Comparison of ENCODE assay signal across 14 mouse cellular contexts in the genomic region with DNA sequence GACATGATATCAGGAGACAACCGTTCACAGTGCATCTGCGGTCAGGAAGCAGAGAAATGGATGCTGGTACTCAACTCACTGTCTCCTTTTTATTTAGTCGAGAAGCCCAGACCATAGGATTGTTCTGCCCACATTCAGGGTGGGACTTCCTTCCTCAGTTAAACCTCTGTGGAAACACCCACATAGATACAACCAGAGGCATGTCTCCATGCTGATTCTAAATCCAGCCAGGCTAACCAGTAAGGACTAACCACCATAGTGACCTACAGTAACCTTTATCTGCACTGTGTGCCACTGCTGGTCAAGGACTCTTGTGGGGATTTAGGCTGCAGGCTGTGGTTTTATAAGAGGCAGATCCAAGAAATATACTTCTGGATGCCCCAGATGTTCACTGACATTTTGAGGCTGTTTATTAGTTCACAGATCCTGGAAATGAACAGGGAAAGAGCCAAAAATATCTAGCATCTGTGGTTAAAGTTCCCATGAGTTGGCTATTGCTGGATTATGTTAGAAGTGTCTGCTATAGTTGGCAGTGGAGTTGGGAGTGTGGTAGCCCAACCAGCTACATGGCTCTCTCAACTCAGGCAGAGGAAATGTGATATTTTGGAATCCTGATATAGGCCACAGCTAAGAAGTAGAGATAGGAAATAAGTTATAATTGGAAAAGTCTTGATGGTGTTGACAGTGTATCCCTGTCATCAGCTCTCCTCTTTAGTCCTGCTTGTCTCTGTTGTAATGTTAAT.
DNase-seq lines count a peak whose midpoint lies in the region; ATAC-seq and TF ChIP-seq lines count a peak whose summit lies in the region.
"Had no signal": no experiment of that assay in that cellular context is flagged by ENCODE, and none has a peak within 500 bp of the region (broad histone marks: within the 10 kb centered on the region; RNA-seq: fewer than 3 reads in every experiment).

No protein-coding gene starts in this region.

- no peak for TF ChIP-seq POLR2A in myocyte (IDR thresholded peaks at IDR 0.05; ENCODE audit: insufficient read length, low read depth)

- H3K4me2 ChIP-seq in hindbrain, postnatal 0 days (ENCODE audit: low read depth, low read length) = no peak overlapping the region
- no peak overlapping the region for H3K4me2 ChIP-seq in hindbrain, embryonic 11.5 days (replicated peaks; ENCODE audit: low read depth, low read length)
- peak overlapping the region; percentile 53 for H3K4me2 ChIP-seq in myocyte (ENCODE audit: low read depth)

- H3K4me3 ChIP-seq in hindbrain, postnatal 0 days (ENCODE audit: low read length) = no peak overlapping the region
- no peak overlapping the region for H3K4me3 ChIP-seq in hindbrain, embryonic 11.5 days (ENCODE audit: low read depth, low read length)
- no peak overlapping the region for H3K4me3 ChIP-seq in myocyte
- H3K4me3 ChIP-seq: hindbrain, embryonic 10.5 days had no signal

- H3K79me2 ChIP-seq in myocyte (ENCODE audit: control insufficient read depth, insufficient read depth) = no peaks in the 10 kb centered on the region

- H3K9ac ChIP-seq in hindbrain, postnatal 0 days (replicated peaks; ENCODE audit: low read length) = no peak overlapping the region
- H3K9ac ChIP-seq in hindbrain, embryonic 11.5 days (ENCODE audit: low read depth, low read length) = no peak overlapping the region

- TF ChIP-seq CTCF in hindbrain, postnatal 0 days (IDR thresholded peaks at IDR 0.05; ENCODE audit: low read depth) = no peak

- peaks cover 11% of the 10 kb centered on the region; the same call in 1 of the 2 replicates for H3K4me1 ChIP-seq in hindbrain, postnatal 0 days (ENCODE audit: insufficient read depth, low read length)
- H3K4me1 ChIP-seq in hindbrain, embryonic 11.5 days (replicated peaks; ENCODE audit: control insufficient read depth, insufficient read depth, low read length) = no peaks in the 10 kb centered on the region

- no peak overlapping the region for H3ac ChIP-seq in myocyte (ENCODE audit: control insufficient read depth, insufficient read length)

- H3K27ac ChIP-seq in hindbrain, postnatal 0 days = peak overlapping the region; percentile 28; the same call in 1 of the 2 replicates
- H3K27ac ChIP-seq in hindbrain, embryonic 11.5 days (ENCODE audit: low read depth, low read length) = no peak overlapping the region
- H3K27ac ChIP-seq: hindbrain, embryonic 10.5 days had no signal

- H3K27me3 ChIP-seq in hindbrain, postnatal 0 days (ENCODE audit: insufficient read depth, low read length) = no peaks in the 10 kb centered on the region
- no peaks in the 10 kb centered on the region for H3K27me3 ChIP-seq in hindbrain, embryonic 11.5 days (ENCODE audit: control insufficient read depth, insufficient read depth, low read length)
- H3K27me3 ChIP-seq in myocyte (ENCODE audit: control insufficient read depth, insufficient read depth, insufficient read length) = no peaks in the 10 kb centered on the region

- no peak for ATAC-seq in hindbrain, postnatal 0 days
- no peak for ATAC-seq in hindbrain, embryonic 11.5 days (ENCODE audit: low FRiP score)
- ATAC-seq: midbrain, embryonic 16.5 days had no signal

- H3K9me3 ChIP-seq in hindbrain, postnatal 0 days (ENCODE audit: low read length) = no peaks in the 10 kb centered on the region
- no peaks in the 10 kb centered on the region for H3K9me3 ChIP-seq in hindbrain, embryonic 11.5 days (ENCODE audit: control insufficient read depth, low read length)
- H3K9me3 ChIP-seq: hindbrain, embryonic 10.5 days had no signal

- 93% methylated on average over 3 of the region's 3 CpGs for WGBS in hindbrain, postnatal 0 days
- WGBS in hindbrain, embryonic 11.5 days = 98% methylated on average over 3 of the region's 3 CpGs

- DNase-seq in hindbrain, postnatal 0 days (ENCODE audit: low spot score) = no peak
- DNase-seq in hindbrain, embryonic 11.5 days (ENCODE audit: low spot score) = no peak
- DNase-seq in MN1 (ENCODE audit: low spot score) = peak; percentile 10
- DNase-seq in heart, adult 9 months (ENCODE audit: low spot score in 2 of 2) = peak; percentile 52 to 55
- DNase-seq in natural killer cell, adult 2 months (ENCODE audit: low spot score in 2 of 2) = no peak
- no peak for DNase-seq in frontal cortex, postnatal 10 days (ENCODE audit: low spot score in 2 of 2)
- no peak for DNase-seq in B cell, adult 2 months
- DNase-seq: adrenal gland, adult 2 months; kidney, adult 9 months; liver; retina, postnatal 1 day had no signal

- H3K36me3 ChIP-seq in hindbrain, postnatal 0 days (ENCODE audit: insufficient read depth, low read length) = no peaks in the 10 kb centered on the region; the same call in 1 of the 2 replicates
- no peaks in the 10 kb centered on the region for H3K36me3 ChIP-seq in hindbrain, embryonic 11.5 days (ENCODE audit: control insufficient read depth, insufficient read depth, low read length)
- no peaks in the 10 kb centered on the region for H3K36me3 ChIP-seq in myocyte (ENCODE audit: control insufficient read depth, insufficient read depth)
- H3K36me3 ChIP-seq: hindbrain, embryonic 10.5 days had no signal

TF ChIP-seq in myocyte, 11 proteins besides CTCF, POLR2A, EP300 and RAD21:
- TF ChIP-seq REST (IDR thresholded peaks at IDR 0.05; ENCODE audit: insufficient read depth, insufficient read length) (no peak), MYOG (IDR thresholded peaks at IDR 0.05; ENCODE audit: control insufficient read depth in 1 of 3, insufficient read depth in 1 of 3, insufficient read length in 2 of 3, low read depth in 2 of 3) (peak in 1 of 3 experiments; percentile 38), MYOD1 (IDR thresholded peaks at IDR 0.05; ENCODE audit: control insufficient read depth in 1 of 3, insufficient read length in 2 of 3, low read depth in 2 of 3) (peak in 1 of 3 experiments; percentile 8), POLR2AphosphoS2 (IDR thresholded peaks at IDR 0.05; ENCODE audit: insufficient read length, low read depth) (no peak), MAX (IDR thresholded peaks at IDR 0.05; ENCODE audit: low read depth) (no peak), CEBPB (IDR thresholded peaks at IDR 0.05; ENCODE audit: insufficient read depth, poor library complexity, severe bottlenecking) (0 out of 2 replicates have a peak, but pooled peaks have one; percentile 0)

Comparison
In these comparisons a context has a peak if more than half of its experiments do, and no peak if none do; other contexts are left out.
1. DNase-seq: peak in MN1 (single experiment) and heart, adult 9 months (2 of 2); none in hindbrain, postnatal 0 days (single experiment), hindbrain, embryonic 11.5 days (single experiment), natural killer cell, adult 2 months (0 of 2), frontal cortex, postnatal 10 days (0 of 2) and B cell, adult 2 months (0 of 2).